Mouse (Mus musculus): ENCODE measurements at regions not wholly inside any gene's neighbourhood (a gene's known extent, or its start where the extent isn't known, plus 50 kb on each side); places are given as distances from the start of the nearest gene placed in this dataset.
"Not testable (repeated sequence)": the region's sequence is repeated elsewhere in the genome, so short reads cannot be mapped to it uniquely, and the experiment has no call there.

GRCm38 (mm10) chr6:4149663-4150062 is 62.9 kb upstream of the Bet1 start:
- DNase-seq (ENCODE audit: extremely low spot score, low spot score) = no peak

GRCm38 (mm10) chr6:4158293-4158692 is 71.5 kb upstream of the Bet1 start:
- no peak for DNase-seq (ENCODE audit: extremely low spot score, low spot score)

GRCm38 (mm10) chr6:4163733-4164132 is 77.0 kb upstream of the Bet1 start:
- no peak for DNase-seq (ENCODE audit: extremely low spot score, low spot score)

- DNase-seq (ENCODE audit: extremely low spot score, low spot score) = no peak
Observed at GRCm38 (mm10) chr6:4167112-4167511, 80.3 kb upstream of the Bet1 start.

GRCm38 (mm10) chr6:4167757-4168156 is 81.0 kb upstream of the Bet1 start:
- DNase-seq (ENCODE audit: extremely low spot score, low spot score) = no peak

GRCm38 (mm10) chr6:4171561-4171960 is 84.8 kb upstream of the Bet1 start:
- DNase-seq (ENCODE audit: extremely low spot score, low spot score) = no peak

- DNase-seq (ENCODE audit: extremely low spot score, low spot score) = no peak
Observed at GRCm38 (mm10) chr6:4187683-4188082, 100.9 kb upstream of the Bet1 start.

GRCm38 (mm10) chr6:4190976-4191375 is 104.2 kb upstream of the Bet1 start:
- DNase-seq (ENCODE audit: extremely low spot score, low spot score) = not testable (repeated sequence)

- DNase-seq (ENCODE audit: extremely low spot score, low spot score) = no peak
Observed at GRCm38 (mm10) chr6:4193286-4193685, 106.5 kb upstream of the Bet1 start.

GRCm38 (mm10) chr6:4201176-4201575 is 114.4 kb upstream of the Bet1 start:
- DNase-seq (ENCODE audit: extremely low spot score, low spot score) = no peak

GRCm38 (mm10) chr6:4205681-4206080 is 118.9 kb upstream of the Bet1 start:
- DNase-seq (ENCODE audit: extremely low spot score, low spot score) = no peak

GRCm38 (mm10) chr6:4245265-4246112 is 158.7 kb upstream of the Bet1 start:
- DNase-seq (ENCODE audit: extremely low spot score, low spot score) = no peak

GRCm38 (mm10) chr6:4246113-4246419 is 159.3 kb upstream of the Bet1 start:
- DNase-seq (ENCODE audit: extremely low spot score, low spot score) = no peak

- no peak for DNase-seq (ENCODE audit: extremely low spot score, low spot score)
Observed at GRCm38 (mm10) chr6:4276607-4277006, 189.8 kb upstream of the Bet1 start.

GRCm38 (mm10) chr6:4277245-4277890 is 190.6 kb upstream of the Bet1 start:
- DNase-seq (ENCODE audit: extremely low spot score, low spot score) = no peak

- no peak for DNase-seq (ENCODE audit: extremely low spot score, low spot score)
Observed at GRCm38 (mm10) chr6:4291380-4291779, 204.6 kb upstream of the Bet1 start.

GRCm38 (mm10) chr6:4303410-4303809 is 201.2 kb upstream of the Col1a2 start:
- not testable (repeated sequence) for DNase-seq (ENCODE audit: extremely low spot score, low spot score)

- DNase-seq (ENCODE audit: extremely low spot score, low spot score) = no peak
Observed at GRCm38 (mm10) chr6:4349953-4350352, 154.7 kb upstream of the Col1a2 start.

GRCm38 (mm10) chr6:4362220-4362619 is 142.4 kb upstream of the Col1a2 start:
- DNase-seq (ENCODE audit: extremely low spot score, low spot score) = no peak

GRCm38 (mm10) chr6:4375465-4376037 is 129.1 kb upstream of the Col1a2 start:
- no peak for DNase-seq (ENCODE audit: extremely low spot score, low spot score)

GRCm38 (mm10) chr6:4396808-4397207 is 107.8 kb upstream of the Col1a2 start:
- DNase-seq (ENCODE audit: extremely low spot score, low spot score) = no peak

GRCm38 (mm10) chr6:4397695-4398598 is 106.7 kb upstream of the Col1a2 start:
- no peak for DNase-seq (ENCODE audit: extremely low spot score, low spot score)
